Comparison of ENCODE assay signal across 8 mouse cellular contexts in the genomic region with DNA sequence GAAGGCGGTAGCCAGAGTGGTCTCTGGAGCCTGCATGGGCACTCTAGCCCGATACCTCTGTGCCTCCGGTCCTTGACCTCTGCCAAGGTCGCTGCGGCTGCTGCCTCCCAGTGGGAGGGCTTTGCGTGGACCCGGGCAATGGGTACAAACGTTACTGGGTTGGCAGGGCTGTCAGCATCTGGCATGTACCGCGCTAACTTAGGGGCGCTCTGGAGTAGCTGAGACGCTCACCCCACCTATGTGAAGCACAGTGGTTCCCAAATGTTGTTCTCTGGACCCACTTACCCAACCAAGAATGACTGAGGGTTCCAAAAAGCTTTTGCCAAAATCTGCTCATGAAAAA. TPM values are rescaled to one million over a fixed set of nuclear protein-coding genes. Genes with fewer than 3 reads are reported as not detected.
DNase-seq lines count a peak whose midpoint lies in the region; ATAC-seq and TF ChIP-seq lines count a peak whose summit lies in the region.

No protein-coding gene starts in this region.

- H3K4me1 ChIP-seq in heart, embryonic 14.5 days (ENCODE audit: control insufficient read depth in 2 of 2, insufficient read depth in 2 of 2, low read length in 2 of 2): peaks cover 6 to 9% of the 10 kb centered on the region in 2 experiments; a peak in 2 of 4 replicates
- peaks cover 3% of the 10 kb centered on the region for H3K4me1 ChIP-seq in hindbrain, embryonic 13.5 days (replicated peaks)
- peaks cover 5% of the 10 kb centered on the region; the same call in 1 of the 2 replicates for H3K4me1 ChIP-seq in midbrain, embryonic 12.5 days

- peak overlapping the region; percentile 86 for H3K4me2 ChIP-seq in heart, embryonic 14.5 days (ENCODE audit: low read length)
- H3K4me2 ChIP-seq in hindbrain, embryonic 13.5 days: peak overlapping the region; percentile 66
- H3K4me2 ChIP-seq in midbrain, embryonic 12.5 days (replicated peaks): peak overlapping the region; percentile 58

- H3K4me3 ChIP-seq in heart, embryonic 14.5 days (ENCODE audit: control insufficient read depth in 1 of 2, insufficient read depth in 1 of 2, low read depth in 1 of 2, low read length in 2 of 2): peak overlapping the region; percentile 57 to 91
- peak overlapping the region; percentile 63 for H3K4me3 ChIP-seq in hindbrain, embryonic 13.5 days
- H3K4me3 ChIP-seq in midbrain, embryonic 12.5 days: peak overlapping the region; percentile 56

- H3K9me3 ChIP-seq in heart, embryonic 14.5 days (ENCODE audit: control insufficient read depth, low read length): no peaks in the 10 kb centered on the region
- no peaks in the 10 kb centered on the region for H3K9me3 ChIP-seq in hindbrain, embryonic 13.5 days
- no peaks in the 10 kb centered on the region for H3K9me3 ChIP-seq in midbrain, embryonic 12.5 days

- ATAC-seq in heart, embryonic 14.5 days (ENCODE audit: insufficient number of reproducible peaks, insufficient read depth, low FRiP score, low read depth): peak; percentile 52; the same call in 1 of the 2 replicates
- ATAC-seq in Patski: peak; percentile 44
- ATAC-seq in hindbrain, embryonic 13.5 days (ENCODE audit: low FRiP score): no peak; the same call in 1 of the 2 replicates
- no peak for ATAC-seq in midbrain, embryonic 12.5 days (ENCODE audit: low FRiP score, low read depth)

- TF ChIP-seq CTCF in Patski (IDR thresholded peaks at IDR 0.05): no peak

- in situ Hi-C loops in Patski (cut with MboI; ENCODE audit: low pct_unique_long_range_greater_than_20kb): no loop called here

- H3K27ac ChIP-seq in heart, embryonic 14.5 days (replicated peaks in 1 of 2; ENCODE audit: control insufficient read depth in 1 of 2, insufficient read depth in 1 of 2, low read depth in 2 of 2, low read length in 2 of 2): peak overlapping the region; percentile 1 to 74; a peak in 3 of 4 replicates
- no peak overlapping the region for H3K27ac ChIP-seq in hindbrain, embryonic 13.5 days
- no peak overlapping the region for H3K27ac ChIP-seq in midbrain, embryonic 12.5 days (replicated peaks)

- no peaks in the 10 kb centered on the region for H3K27me3 ChIP-seq in heart, embryonic 14.5 days (ENCODE audit: control insufficient read depth, insufficient read depth, low read length)
- H3K27me3 ChIP-seq in Patski: no peaks in the 10 kb centered on the region
- H3K27me3 ChIP-seq in hindbrain, embryonic 13.5 days: 0 out of 2 replicates have a peak, but pooled peaks cover 5% of the 10 kb centered on the region
- H3K27me3 ChIP-seq in midbrain, embryonic 12.5 days: no peaks in the 10 kb centered on the region

- POLR2A ChIA-PET in Patski (lab: Charles Lee): interaction anchor here (0.7 kb wide), 1 partner anchor 27 kb away, joined by 4 read pairs; no protein-coding TSS in a partner anchor

- H3K9ac ChIP-seq in heart, embryonic 14.5 days (ENCODE audit: low read length): peak overlapping the region; percentile 72
- peak overlapping the region; percentile 73 for H3K9ac ChIP-seq in hindbrain, embryonic 13.5 days
- peak overlapping the region; percentile 54 for H3K9ac ChIP-seq in midbrain, embryonic 12.5 days (replicated peaks)

- CTCF ChIA-PET in Patski (lab: Charles Lee): no interaction called here

- no peaks in the 10 kb centered on the region for H3K36me3 ChIP-seq in heart, embryonic 14.5 days (ENCODE audit: control insufficient read depth, insufficient read depth, low read length)
- H3K36me3 ChIP-seq in hindbrain, embryonic 13.5 days: no peaks in the 10 kb centered on the region
- no peaks in the 10 kb centered on the region for H3K36me3 ChIP-seq in midbrain, embryonic 12.5 days

- no peak for DNase-seq in heart, adult 18-20 months
- no peak for DNase-seq in Patski (ENCODE audit: low read depth, low spot score)
- no peak for DNase-seq in right cerebral cortex, adult 18-20 months
- DNase-seq in cerebellum, adult 11 months: no peak
- DNase-seq in thymus, postnatal 4 days: no peak

- WGBS in heart, embryonic 14.5 days: 0% methylated on average over 12 of the region's 12 CpGs
- WGBS in hindbrain, embryonic 13.5 days: 2% methylated on average over 12 of the region's 12 CpGs
- WGBS in midbrain, embryonic 12.5 days: 2% methylated on average over 12 of the region's 12 CpGs

RNA-seq across cellular contexts. Expression of a gene that starts 0.3 kb away (rescaled TPM):
- polyA plus RNA-seq in heart, embryonic 14.5 days (2014; fragmentation: Nextera tagmentation; extraction: Ambion mirVana): 94.9 and 100 TPM in 2 replicates
- total RNA-seq in heart, adult 18-20 months (2021): 100 to 1,000 TPM; 131 to 137 TPM
- polyA plus RNA-seq in Patski (2021): 60.7 TPM
- 12.1 and 12.7 TPM in 2 replicates for polyA plus RNA-seq in hindbrain, embryonic 13.5 days (2015; fragmentation: Nextera tagmentation; extraction: Ambion mirVana)
- polyA plus RNA-seq in midbrain, embryonic 12.5 days (2016; fragmentation: Nextera tagmentation; extraction: Ambion mirVana): 19.4 and 34.6 TPM in 2 replicates

Comparison
In these comparisons a context has a peak if more than half of its experiments do, and no peak if none do; other contexts are left out.
1. ATAC-seq: peak in heart, embryonic 14.5 days (single experiment) and Patski (single experiment); none in hindbrain, embryonic 13.5 days (single experiment) and midbrain, embryonic 12.5 days (single experiment).
2. H3K27ac ChIP-seq: peak in heart, embryonic 14.5 days (2 of 2); none in hindbrain, embryonic 13.5 days (single experiment) and midbrain, embryonic 12.5 days (single experiment).
3. Peak in every context shown above with its lines, with median percentiles within 50 percentile points of each other: H3K4me2 ChIP-seq, H3K4me3 ChIP-seq and H3K9ac ChIP-seq.